Mouse (Mus musculus): ENCODE measurements around the gene Abcb1a. TPM values are rescaled to one million over a fixed set of nuclear protein-coding genes. Genes with fewer than 3 reads are reported as not detected.

The Abcb1a gene
- total RNA-seq (2021), result 1 to 10 TPM; 4.4 to 5.1 TPM

GRCm38 (mm10) chr5:8659911-8660737, at the start of gene Abcb1a:
Abcb1a (plus strand) TSS chr5:8660077.
- peak; percentile 27 for DNase-seq

GRCm38 (mm10) chr5:8622071-8622595, 37.7 kb upstream of the Abcb1a start:
- DNase-seq, result peak; percentile 53

- peak; percentile 86 for DNase-seq
Observed at GRCm38 (mm10) chr5:8622596-8623231, 37.2 kb upstream of the Abcb1a start, which contains the start of gene Rundc3b. Rundc3b (minus strand) TSS chr5:8622952.

- no peak for DNase-seq
Observed at GRCm38 (mm10) chr5:8632901-8633300, 27.0 kb upstream of the Abcb1a start.

- no peak for DNase-seq
Observed at GRCm38 (mm10) chr5:8634489-8634975, 25.3 kb upstream of the Abcb1a start.

- no peak for DNase-seq
Observed at GRCm38 (mm10) chr5:8648300-8648699, 11.6 kb upstream of the Abcb1a start.

- no peak for DNase-seq
Observed at GRCm38 (mm10) chr5:8648774-8649173, 11.1 kb upstream of the Abcb1a start.

GRCm38 (mm10) chr5:8652085-8652484, 7.8 kb upstream of the Abcb1a start:
- DNase-seq, result no peak

- DNase-seq, result no peak
Observed at GRCm38 (mm10) chr5:8660738-8661151, 868 bp downstream of the Abcb1a start.

GRCm38 (mm10) chr5:8664678-8665077, 4.8 kb downstream of the Abcb1a start:
- DNase-seq, result no peak

- no peak for DNase-seq
Observed at GRCm38 (mm10) chr5:8667758-8668474, 8.0 kb downstream of the Abcb1a start.

GRCm38 (mm10) chr5:8669606-8670005, 9.7 kb downstream of the Abcb1a start:
- no peak for DNase-seq

GRCm38 (mm10) chr5:8675262-8675951, 15.5 kb downstream of the Abcb1a start:
- DNase-seq, result no peak

- no peak for DNase-seq
Observed at GRCm38 (mm10) chr5:8675952-8676262, 16.0 kb downstream of the Abcb1a start.

GRCm38 (mm10) chr5:8681166-8681565, 21.3 kb downstream of the Abcb1a start:
- DNase-seq, result no peak

GRCm38 (mm10) chr5:8683686-8684085, 23.8 kb downstream of the Abcb1a start:
- DNase-seq, result no peak

GRCm38 (mm10) chr5:8686071-8686470, 26.2 kb downstream of the Abcb1a start:
- DNase-seq, result no peak

- no peak for DNase-seq
Observed at GRCm38 (mm10) chr5:8687550-8687949, 27.7 kb downstream of the Abcb1a start.

- no peak for DNase-seq
Observed at GRCm38 (mm10) chr5:8716061-8716460, 56.2 kb downstream of the Abcb1a start.

- no peak for DNase-seq
Observed at GRCm38 (mm10) chr5:8719556-8719955, 59.7 kb downstream of the Abcb1a start.

GRCm38 (mm10) chr5:8722224-8722623, 62.3 kb downstream of the Abcb1a start:
- no peak for DNase-seq

GRCm38 (mm10) chr5:8722867-8723266, 63.0 kb downstream of the Abcb1a start:
- DNase-seq, result no peak

All from heart, postnatal 4 days (tissue).